Mouse (Mus musculus) stomach, embryonic 16.5 days (tissue): ENCODE results near the gene Gm7030. TPM values are rescaled to one million over a fixed set of nuclear protein-coding genes. Genes with fewer than 3 reads are reported as not detected.
"Not testable (repeated sequence)": the region's sequence is repeated elsewhere in the genome, so short reads cannot be mapped to it uniquely, and the experiment has no call there.

Experiments used
- ATAC-seq: fragments of 200-750 bp; cut with Nextera tagmentation; 2 replicates; pipeline ENCODE4 v1.8.0; 2017; ENCODE audit warnings: moderate number of reproducible peaks, moderate TSS enrichment; ENCODE audit not compliant: insufficient read depth, low FRiP score
- H3K27ac ChIP-seq: fragments of 300-500 bp; sonication (generic); 2 replicates; pipeline ENCODE4 v1.5.1; 2014; ENCODE audit warnings: low read length
- H3K27me3 ChIP-seq: fragments of 300-500 bp; sonication (generic); 2 replicates; pipeline ENCODE4 v1.6.1; 2014; ENCODE audit warnings: low read length, control low read depth, mixed read lengths; ENCODE audit not compliant: control insufficient read depth, insufficient read depth
- H3K36me3 ChIP-seq: fragments of 300-500 bp; sonication (generic); 2 replicates; pipeline ENCODE4 v1.6.1; 2014; ENCODE audit warnings: low read length; ENCODE audit not compliant: control insufficient read depth, insufficient read depth
- H3K4me1 ChIP-seq: fragments of 300-500 bp; sonication (generic); 2 replicates; pipeline ENCODE4 v1.6.1; 2014; ENCODE audit warnings: low read length, control low read depth, mixed read lengths; ENCODE audit not compliant: control insufficient read depth, insufficient read depth
- H3K4me2 ChIP-seq: fragments of 300-500 bp; sonication (generic); 2 replicates; pipeline ENCODE4 v1.6.1; 2014; ENCODE audit warnings: low read depth, low read length, mixed read lengths
- H3K4me3 ChIP-seq: fragments of 300-500 bp; sonication (generic); replicated peaks from 2 replicates; pipeline ENCODE4 v1.5.1; 2014; ENCODE audit warnings: mild to moderate bottlenecking, low read length
- H3K9ac ChIP-seq: fragments of 300-500 bp; sonication (generic); 2 replicates; pipeline ENCODE4 v1.6.1; 2014; ENCODE audit warnings: low read length
- H3K9me3 ChIP-seq: fragments of 300-500 bp; sonication (generic); replicated peaks from 2 replicates; pipeline ENCODE4 v1.6.1; 2016; ENCODE audit warnings: low read length, control low read depth; ENCODE audit not compliant: control insufficient read depth
- WGBS: fragments of 180-500 bp; shearing (Covaris S2); extraction: QIAGEN DNeasy Blood & Tissue Kit; methylation state at CpG from one replicate; pipeline ENCODE4 v1.1.7; 2014; 5-methylcytosine and 5-hydroxymethylcytosine counted together
- polyA plus RNA-seq: library from polyadenylated mRNA; unstranded; fragments of >200 nt; fragmentation: Nextera tagmentation; extraction: Ambion mirVana; gene quantifications from 2 replicates; pipeline ENCODE4 v1.2.1, GENCODE M21; 2015

Gene Gm7030
- polyA plus RNA-seq, 1 experiment from 2014 or later = 0.34 TPM

DNA sequence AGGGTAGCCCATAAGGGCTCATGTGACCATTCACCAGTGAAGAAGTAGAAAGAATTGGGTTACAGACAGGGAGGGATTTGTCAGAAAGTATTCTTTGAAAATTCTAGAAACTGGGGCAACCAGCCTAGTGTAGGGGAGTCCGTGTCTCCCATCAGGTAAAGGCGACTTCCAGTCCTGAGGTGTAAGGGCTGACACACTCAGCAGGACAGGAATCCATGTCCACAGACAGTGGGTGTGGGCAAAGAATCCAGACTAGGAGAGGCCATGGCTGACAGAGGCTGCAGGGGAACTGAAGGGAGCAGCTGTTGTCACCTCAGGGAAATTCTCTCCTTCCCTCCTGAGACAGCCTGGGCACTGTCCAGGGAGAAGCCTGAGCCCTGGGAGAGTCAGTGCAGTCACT lies 37.7 kb upstream of the Gm7030 start:
- peaks cover 39% of the 10 kb centered on the region for H3K27me3 ChIP-seq
- WGBS = 21% methylated on average over 2 of the region's 2 CpGs
- H3K4me3 ChIP-seq, H3K4me2 ChIP-seq, H3K36me3 ChIP-seq, ATAC-seq, H3K9ac ChIP-seq, H3K27ac ChIP-seq, H3K9me3 ChIP-seq, H3K4me1 ChIP-seq: not testable (repeated sequence)

DNA sequence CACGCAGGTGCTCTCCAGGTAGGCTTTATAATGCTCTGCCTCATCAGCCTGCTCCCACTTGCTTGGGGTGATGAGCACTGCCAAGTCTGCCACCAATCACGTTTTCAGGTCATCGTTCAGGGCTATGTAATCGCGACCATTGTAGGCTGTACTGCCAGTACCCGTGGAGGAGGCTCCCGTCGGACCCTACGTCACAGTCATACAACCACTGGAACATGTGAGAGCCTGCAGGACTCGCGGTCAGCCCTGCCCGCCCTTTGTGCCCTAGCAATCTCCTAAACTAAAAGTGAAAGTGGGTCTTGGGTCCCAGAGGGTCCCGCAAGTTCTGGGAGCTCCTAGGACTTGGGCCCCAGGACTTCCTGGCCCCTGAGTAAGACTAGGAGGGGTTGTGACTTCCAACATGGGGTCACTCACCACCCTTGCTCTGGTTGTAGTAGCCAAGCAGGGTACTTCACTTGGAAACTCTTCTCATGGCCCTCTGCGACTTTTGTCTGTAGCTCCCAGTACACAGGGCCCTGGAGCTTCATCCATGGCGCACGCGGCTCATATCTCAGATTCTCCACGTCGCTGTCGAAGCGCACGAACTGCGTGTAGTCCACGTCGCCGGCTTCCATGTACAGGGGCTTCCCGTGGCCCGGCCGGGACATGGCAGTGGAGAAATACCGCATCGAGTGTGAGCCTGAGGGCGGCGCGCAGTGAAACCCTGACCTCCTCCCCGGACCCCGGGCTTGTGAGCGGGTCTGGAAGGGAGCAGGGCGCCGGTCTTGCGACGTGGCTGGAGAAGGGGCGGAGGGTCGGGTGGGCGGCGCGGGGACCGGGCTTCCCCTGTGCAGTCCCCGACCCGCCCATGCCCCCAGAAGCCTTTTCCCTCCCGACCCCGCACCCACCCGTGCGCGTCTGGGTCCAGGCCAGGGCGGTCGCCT lies 32.2 kb upstream of the Gm7030 start:
- Histone ChIP-seq H3K27me3 (peaks cover 26% of the 10 kb centered on the region), H3K9me3 (no peaks in the 10 kb centered on the region), H3K4me1 (no peaks in the 10 kb centered on the region), H3K27ac (no peak overlapping the region), H3K4me3 (peak overlapping the region; percentile 31), H3K36me3 (no peaks in the 10 kb centered on the region), H3K4me2 (peak overlapping the region; percentile 51), H3K9ac (peak overlapping the region; percentile 43; the same call in 1 of the 2 replicates)
- peak; percentile 25; the same call in 1 of the 2 replicates for ATAC-seq
- 3% methylated on average over 56 of the region's 56 CpGs for WGBS

DNA sequence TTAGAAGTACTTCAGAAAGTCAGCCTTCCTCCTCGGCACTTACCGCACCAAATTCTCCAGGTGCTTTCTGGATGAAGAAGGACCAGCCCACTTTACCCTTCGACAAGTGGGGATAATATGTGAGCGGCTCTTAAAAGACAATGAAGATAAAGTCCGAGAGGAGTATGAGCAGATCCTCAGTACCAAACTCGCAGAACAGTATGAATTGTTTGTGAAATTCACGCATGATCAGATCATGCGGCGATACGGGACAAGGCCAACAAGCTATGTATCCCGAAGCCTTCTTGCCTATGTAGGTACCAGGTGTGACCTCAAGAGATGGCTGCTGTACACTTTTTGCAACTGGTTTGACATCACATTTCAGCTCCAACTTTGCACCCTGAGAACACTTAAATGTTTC lies 29.0 kb upstream of the Gm7030 start:
- peak overlapping the region; percentile 47 for H3K4me2 ChIP-seq
- H3K36me3 ChIP-seq, H3K27ac ChIP-seq, H3K4me1 ChIP-seq, ATAC-seq, H3K9me3 ChIP-seq, H3K9ac ChIP-seq: not testable (repeated sequence)
- peak overlapping the region; percentile 39 for H3K4me3 ChIP-seq
- H3K27me3 ChIP-seq = peaks cover 29% of the 10 kb centered on the region
- 14% methylated on average over 11 of the region's 11 CpGs for WGBS

DNA sequence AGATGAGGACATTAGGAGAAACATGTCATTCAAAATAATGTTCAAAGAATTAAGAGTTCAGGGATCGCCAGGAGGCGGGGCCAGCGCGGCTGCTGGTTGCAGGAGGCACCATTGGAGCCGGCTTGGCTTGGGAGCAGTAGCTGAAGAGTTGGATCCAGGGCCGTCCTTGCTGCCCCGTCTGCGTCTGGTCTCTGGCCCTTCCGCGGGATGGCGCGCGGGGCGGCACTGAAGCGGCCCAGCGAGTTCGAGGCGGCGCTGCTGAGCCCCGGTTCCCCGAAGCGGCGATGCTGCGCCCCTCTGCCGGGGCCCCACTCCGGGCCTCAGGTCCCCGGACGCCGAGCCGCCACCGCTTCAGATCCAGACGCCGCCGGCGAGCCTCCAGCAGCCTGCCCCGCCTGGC lies 28.6 kb upstream of the Gm7030 start:
- ATAC-seq, H3K36me3 ChIP-seq, H3K27ac ChIP-seq, H3K4me1 ChIP-seq, H3K9me3 ChIP-seq: not testable (repeated sequence)
- Histone ChIP-seq H3K27me3 (peaks cover 28% of the 10 kb centered on the region), H3K9ac (peak overlapping the region; percentile 55), H3K4me3 (peak overlapping the region; percentile 39), H3K4me2 (peak overlapping the region; percentile 47)
- under 1% methylated on average over 36 of the region's 36 CpGs for WGBS

DNA sequence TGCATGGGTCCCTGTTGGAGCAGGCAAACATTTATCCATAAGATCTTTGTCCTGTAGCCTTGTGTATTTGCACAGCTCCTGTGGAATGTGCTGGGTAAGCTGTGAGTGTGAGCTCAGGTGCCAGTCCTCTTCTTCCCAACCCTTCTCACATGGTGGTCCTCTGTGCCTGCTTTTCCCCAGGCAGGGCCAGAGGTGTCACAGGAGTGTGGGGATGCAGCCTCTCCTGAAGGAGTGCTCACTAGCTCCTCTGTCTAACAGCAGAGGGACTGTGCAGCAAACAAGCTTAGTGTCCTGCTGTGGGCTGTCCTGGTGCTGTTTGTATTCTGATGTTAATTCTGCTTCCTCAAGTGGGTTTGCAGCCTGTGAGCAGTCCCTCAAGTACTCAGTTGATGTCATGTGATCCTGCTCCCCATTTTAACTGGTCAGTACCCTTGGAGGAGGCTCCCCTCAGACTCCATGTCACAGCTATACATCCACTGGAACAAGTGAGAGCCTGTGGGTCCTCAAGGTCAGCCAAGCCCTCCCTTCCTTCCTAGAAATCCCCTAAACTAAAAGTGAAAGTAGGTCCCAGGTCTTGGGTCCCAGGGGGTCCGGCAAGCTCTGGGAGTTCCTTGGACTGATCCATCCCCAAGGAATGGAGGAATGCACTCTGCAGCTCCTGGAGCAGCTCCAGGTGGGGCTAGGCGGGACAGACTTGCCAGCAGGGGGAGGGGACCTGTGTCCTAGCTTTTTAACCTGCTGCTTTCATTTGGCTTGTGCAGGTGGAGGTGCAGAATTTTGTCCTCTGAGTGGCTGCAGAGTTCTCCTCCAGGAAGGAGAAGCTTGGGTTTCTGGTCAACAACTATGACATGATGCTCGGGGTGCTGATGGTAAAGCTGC lies 25.3 kb upstream of the Gm7030 start:
- Histone ChIP-seq H3K4me2 (no peak overlapping the region), H3K27me3 (peaks cover 8% of the 10 kb centered on the region; the same call in 1 of the 2 replicates), H3K27ac (no peak overlapping the region), H3K4me3 (no peak overlapping the region), H3K9ac (no peak overlapping the region), H3K9me3 (no peaks in the 10 kb centered on the region), H3K4me1 (no peaks in the 10 kb centered on the region), H3K36me3 (no peaks in the 10 kb centered on the region)
- ATAC-seq = no peak
- 18% methylated on average over 3 of the region's 3 CpGs for WGBS

DNA sequence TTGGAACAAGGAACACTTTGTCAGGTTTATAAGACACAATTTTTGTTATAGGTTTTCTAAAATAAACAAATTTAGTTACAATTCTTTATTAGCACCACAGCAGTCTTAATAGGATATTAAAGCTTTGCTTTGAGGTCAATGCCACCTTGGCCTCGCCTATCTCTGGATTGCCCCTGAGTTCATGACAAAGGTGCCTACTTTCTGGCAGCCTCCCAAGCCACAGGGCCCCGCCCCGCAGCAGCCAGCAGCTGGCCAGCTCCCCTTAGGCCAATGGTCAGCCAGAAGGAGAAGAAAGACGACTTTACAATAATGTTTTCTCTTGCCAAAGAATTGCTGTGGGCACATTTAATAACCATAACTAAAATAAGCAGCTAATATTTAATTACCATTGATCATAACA lies 22.0 kb upstream of the Gm7030 start:
- 30% methylated on average over 4 of the region's 4 CpGs for WGBS
- H3K4me1 ChIP-seq, H3K27ac ChIP-seq, H3K4me2 ChIP-seq, H3K9me3 ChIP-seq, H3K27me3 ChIP-seq, H3K9ac ChIP-seq, H3K4me3 ChIP-seq, H3K36me3 ChIP-seq, ATAC-seq: not testable (repeated sequence)

DNA sequence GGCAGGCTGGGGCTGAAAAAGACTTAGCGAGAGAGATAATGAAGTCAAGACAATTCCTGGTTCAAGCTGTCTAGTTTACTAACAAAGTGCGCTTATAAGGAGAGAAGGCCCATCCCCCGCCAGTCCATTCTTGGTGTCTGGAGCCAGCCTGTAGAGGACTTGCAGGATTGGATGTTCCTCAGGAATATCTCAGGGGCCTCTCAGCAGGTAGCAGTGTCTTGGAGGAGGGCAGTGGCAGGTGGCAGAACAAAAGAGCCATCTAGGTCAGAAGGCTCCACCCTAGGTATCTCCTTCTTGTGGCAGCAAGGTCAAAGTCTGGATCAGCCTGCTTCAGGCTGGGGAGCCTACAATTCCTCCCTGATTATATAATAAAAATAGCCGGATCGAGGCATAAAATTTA lies 19.2 kb upstream of the Gm7030 start:
- H3K27ac ChIP-seq, H3K4me2 ChIP-seq, H3K4me1 ChIP-seq, H3K4me3 ChIP-seq, H3K9me3 ChIP-seq, H3K36me3 ChIP-seq, ATAC-seq, H3K9ac ChIP-seq: not testable (repeated sequence)
- H3K27me3 ChIP-seq = peaks cover 24% of the 10 kb centered on the region
- 81% methylated on average over 5 of the region's 5 CpGs for WGBS

DNA sequence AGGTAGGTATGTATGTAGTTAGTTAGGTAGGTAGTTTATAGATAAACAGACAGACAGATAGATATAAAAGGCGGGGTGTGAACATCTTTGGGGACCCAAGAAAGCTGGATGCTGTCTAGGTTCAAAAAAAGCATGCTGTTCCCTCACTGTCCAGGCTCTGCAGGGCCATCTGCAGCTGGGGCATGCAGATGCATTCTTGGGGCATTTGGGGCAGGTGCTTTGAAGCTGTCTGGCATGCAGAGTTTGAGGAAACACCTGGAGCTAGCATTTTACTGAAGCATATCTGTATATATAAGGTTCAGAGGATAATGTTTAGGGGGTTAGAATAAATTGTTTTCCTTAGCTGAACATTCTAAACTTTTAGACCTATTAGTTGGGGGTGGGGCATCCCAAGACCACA lies 17.7 kb upstream of the Gm7030 start:
- ATAC-seq, H3K9me3 ChIP-seq, H3K36me3 ChIP-seq, H3K4me3 ChIP-seq, H3K27ac ChIP-seq, H3K9ac ChIP-seq, H3K4me1 ChIP-seq, H3K4me2 ChIP-seq: not testable (repeated sequence)
- WGBS = 68% methylated on average over 1 of the region's 1 CpGs
- peaks cover 29% of the 10 kb centered on the region for H3K27me3 ChIP-seq

DNA sequence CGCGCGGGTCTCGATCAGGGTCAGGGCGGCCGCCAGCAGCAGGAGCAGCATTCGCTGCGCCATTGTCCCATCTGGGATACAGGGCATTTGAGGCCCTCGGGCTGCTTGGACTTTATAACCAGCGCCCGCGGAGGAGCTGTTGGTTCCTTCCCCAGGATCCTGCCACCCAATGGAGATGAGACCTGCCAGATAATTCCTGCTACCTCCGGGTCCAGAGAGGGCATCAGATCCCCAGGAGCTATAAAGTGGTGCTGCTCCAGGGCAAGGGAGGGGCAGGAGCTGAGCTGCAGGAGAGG lies 16.6 kb upstream of the Gm7030 start:
- not testable (repeated sequence) for H3K4me1 ChIP-seq, H3K27ac ChIP-seq, H3K9me3 ChIP-seq, H3K36me3 ChIP-seq, ATAC-seq
- Histone ChIP-seq H3K27me3 (peaks cover 29% of the 10 kb centered on the region), H3K9ac (peak overlapping the region; percentile 58), H3K4me2 (peak overlapping the region; percentile 72), H3K4me3 (peak overlapping the region; percentile 53)
- WGBS = 2% methylated on average over 13 of the region's 13 CpGs
